Comparison of ENCODE assay signal across 12 mouse cellular contexts in the genomic region with DNA sequence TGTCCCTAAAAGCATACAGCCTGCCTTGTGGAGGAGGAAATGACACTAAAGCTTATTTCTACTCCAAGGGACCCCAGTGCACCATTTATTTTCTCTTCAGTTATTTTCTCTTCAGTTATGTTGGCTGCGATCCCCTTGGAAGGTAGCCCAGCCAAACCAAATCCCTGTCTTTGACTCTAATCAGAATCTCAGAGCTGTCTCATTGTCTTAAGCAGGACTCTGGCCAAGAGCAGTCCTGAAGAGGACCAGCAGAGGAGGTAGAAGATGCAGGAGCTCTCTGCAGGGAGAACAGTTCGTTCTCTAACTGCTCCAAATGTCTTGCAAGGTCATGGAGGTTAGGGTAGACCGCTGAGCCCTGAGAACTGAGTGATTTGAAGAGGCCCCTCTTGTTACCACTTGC.
DNase-seq lines count a peak whose midpoint lies in the region; ATAC-seq and TF ChIP-seq lines count a peak whose summit lies in the region.
"Had no signal": no experiment of that assay in that cellular context is flagged by ENCODE, and none has a peak within 500 bp of the region (broad histone marks: within the 10 kb centered on the region; RNA-seq: fewer than 3 reads in every experiment).

No protein-coding gene starts in this region.

- no peaks in the 10 kb centered on the region for H3K27me3 ChIP-seq in hindbrain, embryonic 14.5 days (ENCODE audit: control insufficient read depth, insufficient read depth, low read length)
- no peaks in the 10 kb centered on the region for H3K27me3 ChIP-seq in hindbrain, embryonic 10.5 days (ENCODE audit: insufficient read depth, poor library complexity, severe bottlenecking)
- no peaks in the 10 kb centered on the region for H3K27me3 ChIP-seq in lung, embryonic 16.5 days (ENCODE audit: control insufficient read depth, insufficient read depth, low read depth, low read length)
- H3K27me3 ChIP-seq: lung, embryonic 15.5 days; stomach, embryonic 15.5 days had no signal

- H3K4me1 ChIP-seq in hindbrain, embryonic 14.5 days (replicated peaks; ENCODE audit: control insufficient read depth, insufficient read depth, low read length), result peaks cover 4% of the 10 kb centered on the region; the same call in 1 of the 2 replicates
- H3K4me1 ChIP-seq in hindbrain, embryonic 10.5 days (replicated peaks), result no peaks in the 10 kb centered on the region; the same call in 1 of the 2 replicates
- no peaks in the 10 kb centered on the region for H3K4me1 ChIP-seq in lung, embryonic 16.5 days (replicated peaks; ENCODE audit: control insufficient read depth, insufficient read depth, low read length)
- H3K4me1 ChIP-seq in lung, adult 2 months (ENCODE audit: control insufficient read depth, insufficient read depth, low read length), result no peaks in the 10 kb centered on the region
- H3K4me1 ChIP-seq: lung, embryonic 15.5 days; stomach, embryonic 15.5 days had no signal

- no peak for TF ChIP-seq POLR2A in lung, adult 2 months (IDR thresholded peaks at IDR 0.05; ENCODE audit: borderline replicate concordance, extremely low read depth, low read depth, low read length)

- ATAC-seq in hindbrain, embryonic 14.5 days (ENCODE audit: low FRiP score), result no peak
- ATAC-seq in lung, embryonic 16.5 days (ENCODE audit: low read depth), result peak; percentile 59

- no peaks in the 10 kb centered on the region for H3K9me3 ChIP-seq in hindbrain, embryonic 14.5 days (ENCODE audit: control insufficient read depth, low read length)
- no peaks in the 10 kb centered on the region for H3K9me3 ChIP-seq in hindbrain, embryonic 10.5 days
- H3K9me3 ChIP-seq in lung, embryonic 16.5 days (ENCODE audit: control insufficient read depth, low read length), result no peaks in the 10 kb centered on the region
- H3K9me3 ChIP-seq: lung, embryonic 15.5 days; stomach, embryonic 15.5 days had no signal

- no peak overlapping the region for H3K4me3 ChIP-seq in hindbrain, embryonic 14.5 days (replicated peaks; ENCODE audit: low read length)
- no peak overlapping the region for H3K4me3 ChIP-seq in hindbrain, embryonic 10.5 days
- H3K4me3 ChIP-seq in lung, embryonic 16.5 days (ENCODE audit: low read length), result no peak overlapping the region
- no peak overlapping the region for H3K4me3 ChIP-seq in lung, adult 2 months (replicated peaks; ENCODE audit: extremely low read depth, low read depth, low read length)
- H3K4me3 ChIP-seq: erythroblast, embryonic 14.5 days; lung, embryonic 15.5 days; myocyte; stomach, embryonic 15.5 days had no signal

- H3K4me2 ChIP-seq in hindbrain, embryonic 14.5 days (replicated peaks), result no peak overlapping the region
- no peak overlapping the region for H3K4me2 ChIP-seq in lung, embryonic 16.5 days (ENCODE audit: low read depth, low read length)
- H3K4me2 ChIP-seq: lung, embryonic 15.5 days; stomach, embryonic 15.5 days had no signal

- WGBS in hindbrain, embryonic 14.5 days, result 70% methylated on average over 3 of the region's 3 CpGs
- 79% methylated on average over 3 of the region's 3 CpGs for WGBS in hindbrain, embryonic 10.5 days
- WGBS in lung, embryonic 16.5 days, result 29% methylated on average over 3 of the region's 3 CpGs
- 44% methylated on average over 3 of the region's 3 CpGs for WGBS in lung, adult 2 months

- H3K9ac ChIP-seq in hindbrain, embryonic 14.5 days, result no peak overlapping the region
- H3K9ac ChIP-seq in lung, embryonic 16.5 days (ENCODE audit: low read length), result no peak overlapping the region
- H3K9ac ChIP-seq: lung, embryonic 15.5 days; stomach, embryonic 15.5 days had no signal

- no peak overlapping the region for H3K27ac ChIP-seq in hindbrain, embryonic 14.5 days
- H3K27ac ChIP-seq in hindbrain, embryonic 10.5 days, result no peak overlapping the region
- H3K27ac ChIP-seq in lung, embryonic 16.5 days (ENCODE audit: low read length), result no peak overlapping the region
- H3K27ac ChIP-seq: lung, embryonic 15.5 days; stomach, embryonic 15.5 days had no signal

- H3K36me3 ChIP-seq in hindbrain, embryonic 14.5 days (replicated peaks; ENCODE audit: control insufficient read depth, insufficient read depth), result no peaks in the 10 kb centered on the region
- H3K36me3 ChIP-seq in hindbrain, embryonic 10.5 days, result no peaks in the 10 kb centered on the region
- H3K36me3 ChIP-seq in lung, embryonic 16.5 days (ENCODE audit: control insufficient read depth, insufficient read depth, low read length), result no peaks in the 10 kb centered on the region
- H3K36me3 ChIP-seq: lung, embryonic 15.5 days; stomach, embryonic 15.5 days had no signal

- peak; percentile 4 for DNase-seq in adrenal gland, postnatal 10 days
- no peak for DNase-seq in adrenal gland, postnatal 4 days (ENCODE audit: low spot score in 2 of 2)
- peak; percentile 43 for DNase-seq in hindbrain, embryonic 14.5 days (ENCODE audit: low spot score)
- DNase-seq in hindbrain, embryonic 10.5 days (ENCODE audit: low spot score), result no peak
- no peak for DNase-seq in lung, adult 2 months
- DNase-seq in kidney, postnatal 4 days, result peak; percentile 63 to 67
- no peak for DNase-seq in left cerebral cortex, adult 18-20 months (ENCODE audit: low spot score in 2 of 2)

- TF ChIP-seq CTCF in lung, adult 2 months (IDR thresholded peaks at IDR 0.05; ENCODE audit: insufficient read depth, low read length), result no peak

Comparison
In these comparisons a context has a peak if more than half of its experiments do, and no peak if none do; other contexts are left out.
1. DNase-seq: peak in adrenal gland, postnatal 10 days (single experiment), hindbrain, embryonic 14.5 days (single experiment) and kidney, postnatal 4 days (2 of 2); none in adrenal gland, postnatal 4 days (0 of 2), hindbrain, embryonic 10.5 days (single experiment), lung, adult 2 months (single experiment) and left cerebral cortex, adult 18-20 months (0 of 2).